Mouse (Mus musculus) forebrain, embryonic 14.5 days (tissue): Measurements from ENCODE around the gene Ppp6r3. TPM values are rescaled to one million over a fixed set of nuclear protein-coding genes. Genes with fewer than 3 reads are reported as not detected.
A peak's percentile ranks its signal among the peaks of the same experiment; 100 is the strongest.

Source experiments
- ATAC-seq: fragments of 200-750 bp; cut with Nextera tagmentation; 2 replicates; pipeline ENCODE4 v1.8.0; 2017; ENCODE audit warnings: mild to moderate bottlenecking, moderate library complexity
- DNase-seq: peaks from one replicate; pipeline ENCODE4 v3.0.0-alpha.2; 2015; ENCODE audit warnings: low spot score
- H3K27ac ChIP-seq: fragments of 300-500 bp; sonication (generic); 2 replicates; pipeline ENCODE4 v1.5.1; 2014; ENCODE audit warnings: low read depth, mild to moderate bottlenecking, control low read depth, low read length, moderate library complexity
- H3K27me3 ChIP-seq: fragments of 300-500 bp; sonication (generic); replicated peaks from 2 replicates; pipeline ENCODE4 v1.6.1; 2014; ENCODE audit warnings: low read length, control low read depth, mixed read lengths; ENCODE audit not compliant: control insufficient read depth, insufficient read depth
- H3K36me3 ChIP-seq: fragments of 300-500 bp; sonication (generic); 2 replicates; pipeline ENCODE4 v1.6.1; 2014; ENCODE audit warnings: low read length, control low read depth; ENCODE audit not compliant: control insufficient read depth, insufficient read depth
- H3K4me1 ChIP-seq: fragments of 300-500 bp; sonication (generic); 2 replicates; pipeline ENCODE4 v1.6.1; 2014; ENCODE audit warnings: antibody characterized with exemption, low read length, control low read depth; ENCODE audit not compliant: control insufficient read depth, insufficient read depth
- H3K4me2 ChIP-seq: fragments of 300-500 bp; sonication (generic); 2 replicates; pipeline ENCODE4 v1.6.1; 2014; ENCODE audit warnings: mild to moderate bottlenecking, control low read depth, low read length
- H3K4me3 ChIP-seq: fragments of 300-500 bp; sonication (generic); 2 replicates; pipeline ENCODE4 v1.5.1; 2014; ENCODE audit warnings: low read depth, low read length, control low read depth
- H3K9ac ChIP-seq: fragments of 300-500 bp; sonication (generic); 2 replicates; pipeline ENCODE4 v1.6.1; 2014; ENCODE audit warnings: mild to moderate bottlenecking, low read length, control low read depth, moderate library complexity
- H3K9me3 ChIP-seq: fragments of 300-500 bp; sonication (generic); replicated peaks from 2 replicates; pipeline ENCODE4 v1.6.1; 2016; ENCODE audit warnings: low read length, control low read depth, mixed read lengths; ENCODE audit not compliant: control insufficient read depth
- WGBS: fragments of 180-500 bp; shearing (Covaris S2); extraction: QIAGEN DNeasy Blood & Tissue Kit; methylation state at CpG from one replicate; pipeline ENCODE4 v1.1.7; 2014; 5-methylcytosine and 5-hydroxymethylcytosine counted together
- polyA plus RNA-seq: library from polyadenylated mRNA; unstranded; fragments of >200 nt; fragmentation: Nextera tagmentation; extraction: Ambion mirVana; gene quantifications from 2 replicates; pipeline ENCODE4 v1.2.1, GENCODE M21; 2014

Ppp6r3 gene
- polyA plus RNA-seq, result 59.9 and 62.4 TPM in 2 replicates

GRCm38 (mm10) chr19:3575632-3576384 lies at the start of gene Ppp6r3:
Gene Ppp6r3 (minus strand): TSS chr19:3575749.
- peak within 1 kb of the TSS; percentile 93 for H3K27ac ChIP-seq
- peak within 1 kb of the TSS; percentile 89 for H3K4me3 ChIP-seq
- H3K36me3 ChIP-seq, result no peaks in the 10 kb centered on the region
- H3K9me3 ChIP-seq, result no peaks in the 10 kb centered on the region
- H3K4me2 ChIP-seq, result peak within 1 kb of the TSS; percentile 78
- WGBS, result under 1% methylated on average over 50 of the region's 51 CpGs
- ATAC-seq (peak; percentile 96), DNase-seq (peak; percentile 100)
- H3K9ac ChIP-seq, result peak within 1 kb of the TSS; percentile 86
- H3K4me1 ChIP-seq, result peaks cover 16% of the 10 kb centered on the region
- no peaks in the 10 kb centered on the region for H3K27me3 ChIP-seq

GRCm38 (mm10) chr19:3625111-3625510 lies 49.6 kb upstream of the Ppp6r3 start:
- H3K27ac ChIP-seq, result no peak overlapping the region
- no peaks in the 10 kb centered on the region for H3K4me1 ChIP-seq
- no peaks in the 10 kb centered on the region for H3K9me3 ChIP-seq
- H3K4me3 ChIP-seq, result no peak overlapping the region
- 89% methylated on average over 7 of the region's 7 CpGs for WGBS
- no peaks in the 10 kb centered on the region for H3K27me3 ChIP-seq
- DNase-seq, result no peak
- H3K36me3 ChIP-seq, result peaks cover 40% of the 10 kb centered on the region
- no peak for ATAC-seq
- no peak overlapping the region for H3K9ac ChIP-seq
- H3K4me2 ChIP-seq, result no peak overlapping the region

- Histone ChIP-seq H3K4me1 (no peaks in the 10 kb centered on the region), H3K27ac (no peak overlapping the region), H3K9me3 (no peaks in the 10 kb centered on the region), H3K27me3 (no peaks in the 10 kb centered on the region), H3K4me3 (no peak overlapping the region), H3K36me3 (peaks cover 48% of the 10 kb centered on the region), H3K4me2 (no peak overlapping the region), H3K9ac (no peak overlapping the region)
- 75% methylated on average over 5 of the region's 5 CpGs for WGBS
- DNase-seq, result peak; percentile 10
- ATAC-seq, result no peak
Observed at GRCm38 (mm10) chr19:3623824-3624223, 48.3 kb upstream of the Ppp6r3 start.

- ATAC-seq (no peak), DNase-seq (no peak)
- Histone ChIP-seq H3K27me3 (no peaks in the 10 kb centered on the region), H3K36me3 (peaks cover 50% of the 10 kb centered on the region), H3K4me1 (no peaks in the 10 kb centered on the region), H3K27ac (no peak overlapping the region), H3K9me3 (no peaks in the 10 kb centered on the region), H3K4me3 (no peak overlapping the region), H3K9ac (no peak overlapping the region), H3K4me2 (no peak overlapping the region)
- WGBS, result 93% methylated on average over 4 of the region's 4 CpGs
Observed at GRCm38 (mm10) chr19:3623294-3623693, 47.7 kb upstream of the Ppp6r3 start.

- Histone ChIP-seq H3K4me2 (no peak overlapping the region), H3K27ac (no peak overlapping the region), H3K4me3 (no peak overlapping the region), H3K9me3 (no peaks in the 10 kb centered on the region), H3K27me3 (no peaks in the 10 kb centered on the region), H3K9ac (no peak overlapping the region), H3K4me1 (no peaks in the 10 kb centered on the region), H3K36me3 (peaks cover 37% of the 10 kb centered on the region)
- ATAC-seq (no peak), DNase-seq (no peak)
- WGBS, result 95% methylated on average over 10 of the region's 10 CpGs
Observed at GRCm38 (mm10) chr19:3620871-3621270, 45.3 kb upstream of the Ppp6r3 start.

- no peak overlapping the region for H3K4me2 ChIP-seq
- WGBS, result 81% methylated on average over 2 of the region's 2 CpGs
- no peaks in the 10 kb centered on the region for H3K4me1 ChIP-seq
- H3K36me3 ChIP-seq, result peaks cover 47% of the 10 kb centered on the region
- no peak for ATAC-seq
- no peak overlapping the region for H3K9ac ChIP-seq
- no peaks in the 10 kb centered on the region for H3K27me3 ChIP-seq
- no peak for DNase-seq
- H3K9me3 ChIP-seq, result no peaks in the 10 kb centered on the region
- no peak overlapping the region for H3K4me3 ChIP-seq
- H3K27ac ChIP-seq, result no peak overlapping the region
Observed at GRCm38 (mm10) chr19:3619359-3619758, 43.8 kb upstream of the Ppp6r3 start.

- Histone ChIP-seq H3K4me3 (no peak overlapping the region), H3K9ac (no peak overlapping the region), H3K27me3 (no peaks in the 10 kb centered on the region), H3K9me3 (no peaks in the 10 kb centered on the region), H3K36me3 (peaks cover 42% of the 10 kb centered on the region), H3K27ac (no peak overlapping the region), H3K4me2 (no peak overlapping the region), H3K4me1 (no peaks in the 10 kb centered on the region)
- WGBS, result 96% methylated on average over 10 of the region's 10 CpGs
- ATAC-seq, result no peak
- no peak for DNase-seq
Observed at GRCm38 (mm10) chr19:3613991-3614390, 38.4 kb upstream of the Ppp6r3 start.

- Histone ChIP-seq H3K9me3 (no peaks in the 10 kb centered on the region), H3K9ac (no peak overlapping the region), H3K27me3 (no peaks in the 10 kb centered on the region), H3K4me1 (no peaks in the 10 kb centered on the region), H3K36me3 (peaks cover 38% of the 10 kb centered on the region), H3K4me2 (no peak overlapping the region), H3K27ac (no peak overlapping the region), H3K4me3 (no peak overlapping the region)
- no peak for DNase-seq
- 89% methylated on average over 4 of the region's 4 CpGs for WGBS
- no peak for ATAC-seq
Observed at GRCm38 (mm10) chr19:3612534-3613273, 37.2 kb upstream of the Ppp6r3 start.

- WGBS, result 90% methylated on average over 8 of the region's 8 CpGs
- no peak for DNase-seq
- peaks cover 38% of the 10 kb centered on the region for H3K36me3 ChIP-seq
Observed at GRCm38 (mm10) chr19:3611730-3612129, 36.2 kb upstream of the Ppp6r3 start.

More at GRCm38 (mm10) chr19:3611730-3612129, 36.2 kb upstream of the Ppp6r3 start:
- Histone ChIP-seq H3K27ac (no peak overlapping the region), H3K27me3 (no peaks in the 10 kb centered on the region), H3K4me3 (no peak overlapping the region), H3K9me3 (no peaks in the 10 kb centered on the region), H3K4me2 (no peak overlapping the region), H3K4me1 (no peaks in the 10 kb centered on the region), H3K9ac (no peak overlapping the region)
- no peak for ATAC-seq
